In the genomic region with DNA sequence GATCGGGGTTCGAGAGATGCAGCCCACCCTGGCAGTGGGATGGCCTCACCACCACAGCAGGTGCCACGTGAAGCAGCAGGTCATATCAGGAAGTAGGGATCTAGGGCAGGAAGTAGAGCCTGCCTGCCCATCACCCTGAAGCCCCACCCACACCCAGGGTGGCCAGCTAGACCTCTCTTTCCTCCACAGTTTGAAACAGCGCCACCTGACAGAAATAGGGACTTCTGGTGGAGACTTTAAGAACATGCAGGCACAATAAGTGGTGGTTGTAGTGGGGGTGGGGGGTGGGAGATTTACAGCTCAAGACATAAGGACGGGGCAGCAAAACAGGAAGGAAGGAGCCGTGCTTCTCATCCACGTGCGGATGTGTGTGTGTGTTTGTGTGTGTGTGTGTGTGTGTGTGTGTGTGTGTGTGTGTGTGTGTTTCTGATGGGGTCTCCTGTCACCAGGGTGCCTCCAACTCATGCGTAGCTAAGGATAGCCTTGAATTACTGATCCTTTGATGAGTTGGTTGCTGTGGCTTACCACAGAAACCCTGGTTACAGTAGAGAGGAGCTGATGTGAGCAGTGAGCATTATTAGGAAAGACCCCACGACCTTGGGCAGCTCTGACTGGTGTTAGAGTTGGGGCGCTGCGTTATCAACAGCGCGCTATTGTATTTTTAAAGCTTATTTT, we compare ENCODE assay signal across 1 mouse cellular context.
TF ChIP-seq lines count a peak whose summit lies in the region.

No protein-coding gene starts in this region.

TF ChIP-seq in MEL, 35 proteins besides CTCF, POLR2A, EP300 and RAD21:
- peak in 1 of 2 experiments; percentile 52; a peak in 2 of 4 replicates for TF ChIP-seq USF2 (IDR thresholded peaks at IDR 0.05; ENCODE audit: borderline replicate concordance in 1 of 2, insufficient read depth in 1 of 2, low read depth in 1 of 2, low read length in 2 of 2)
- TF ChIP-seq USF1 (IDR thresholded peaks at IDR 0.05; ENCODE audit: low read depth, low read length): peak; percentile 85
- TF ChIP-seq SMC3 (IDR thresholded peaks at IDR 0.05; ENCODE audit: low read depth, low read length): peak; percentile 24; the same call in 1 of the 2 replicates
- peak; percentile 85 for TF ChIP-seq MAX (IDR thresholded peaks at IDR 0.05; ENCODE audit: low read length)
- TF ChIP-seq E2F4 (IDR thresholded peaks at IDR 0.05; ENCODE audit: borderline replicate concordance, low read depth, low read length): no peak
- 0 out of 2 replicates have a peak, but pooled peaks have one; percentile 16 for TF ChIP-seq CHD2 (IDR thresholded peaks at IDR 0.05; ENCODE audit: low read length)
- TF ChIP-seq NELFE (IDR thresholded peaks at IDR 0.05; ENCODE audit: low read depth, low read length): peak; percentile 70
- TF ChIP-seq KAT2A (conservative IDR thresholded peaks at IDR 0.05; ENCODE audit: low read depth, low read length): no peak; the same call in 1 of the 2 replicates
- TF ChIP-seq HCFC1 (IDR thresholded peaks at IDR 0.05; ENCODE audit: low read depth, low read length): peak; percentile 65; the same call in 1 of the 2 replicates
- TF ChIP-seq GABPA (IDR thresholded peaks at IDR 0.05; ENCODE audit: low read depth, low read length): no peak
- TF ChIP-seq UBTF (IDR thresholded peaks at IDR 0.05; ENCODE audit: borderline replicate concordance, insufficient read depth, low read depth, low read length): no peak
- TF ChIP-seq BHLHE40 (IDR thresholded peaks at IDR 0.05; ENCODE audit: borderline replicate concordance, low read depth, low read length): peak; percentile 81
- TF ChIP-seq MXI1 (IDR thresholded peaks at IDR 0.05; ENCODE audit: low read depth, low read length): peak; percentile 92
- no peak for TF ChIP-seq MYB (IDR thresholded peaks at IDR 0.05; ENCODE audit: low read depth, low read length)
- peak; percentile 59 for TF ChIP-seq TCF12 (IDR thresholded peaks at IDR 0.05; ENCODE audit: low read depth, low read length)
- peak; percentile 81 for TF ChIP-seq ZKSCAN1 (IDR thresholded peaks at IDR 0.05; ENCODE audit: low read depth, low read length)
- peak; percentile 69 for TF ChIP-seq ETS1 (IDR thresholded peaks at IDR 0.05; ENCODE audit: low read depth, low read length)
- TF ChIP-seq JUND (IDR thresholded peaks at IDR 0.05; ENCODE audit: low read depth, low read length): no peak
- peak; percentile 88; the same call in 1 of the 2 replicates for TF ChIP-seq ELF1 (IDR thresholded peaks at IDR 0.05; ENCODE audit: low read depth, low read length)
- TF ChIP-seq MEF2A (IDR thresholded peaks at IDR 0.05; ENCODE audit: extremely low read depth, insufficient replicate concordance, low read depth, low read length, poor library complexity, severe bottlenecking): no peak
- peak; percentile 13; the same call in 1 of the 2 replicates for TF ChIP-seq CHD1 (IDR thresholded peaks at IDR 0.05; ENCODE audit: low read depth, low read length)
- TF ChIP-seq ZMIZ1 (IDR thresholded peaks at IDR 0.05; ENCODE audit: low read depth, low read length): peak; percentile 67; the same call in 1 of the 2 replicates
- peak; percentile 90 for TF ChIP-seq SIN3A (IDR thresholded peaks at IDR 0.05; ENCODE audit: low read length)
- TF ChIP-seq MAZ (IDR thresholded peaks at IDR 0.05; ENCODE audit: low read depth, low read length): peak; percentile 76
- TF ChIP-seq POLR2AphosphoS2 (IDR thresholded peaks at IDR 0.05; ENCODE audit: low read length): peak; percentile 61; the same call in 1 of the 2 replicates
- no peak for TF ChIP-seq NRF1 (IDR thresholded peaks at IDR 0.05; ENCODE audit: insufficient read depth, low read depth, low read length, poor library complexity, severe bottlenecking)
- TF ChIP-seq RCOR1 (IDR thresholded peaks at IDR 0.05; ENCODE audit: low read depth, low read length): peak; percentile 54; the same call in 1 of the 2 replicates
- peak; percentile 89 for TF ChIP-seq MYC (IDR thresholded peaks at IDR 0.05; ENCODE audit: low read depth, low read length)
- TF ChIP-seq GATA1 (IDR thresholded peaks at IDR 0.05; ENCODE audit: low read depth, low read length): no peak
- peak; percentile 69 for TF ChIP-seq TBP (IDR thresholded peaks at IDR 0.05; ENCODE audit: low read depth, low read length)
